Mouse (Mus musculus) cerebellum, adult 2 months (tissue): ENCODE results near the gene Aurkb.
A peak's percentile ranks its signal among the peaks of the same experiment; 100 is the strongest.

Experiments used
- CTCF ChIP-seq: fragments of 200-500 bp; IDR thresholded peaks from 2 replicates; pipeline ENCODE4 v1.5.1; 2011; ENCODE audit warnings: low read depth, mild to moderate bottlenecking, control low read depth, low read length, moderate library complexity, borderline replicate concordance; ENCODE audit not compliant: insufficient read depth
- POLR2A ChIP-seq: fragments of 200-500 bp; IDR thresholded peaks from 2 replicates; pipeline ENCODE4 v1.6.1; 2011; ENCODE audit warnings: low read length, control low read depth, borderline replicate concordance; ENCODE audit not compliant: insufficient read depth

- no peak for TF ChIP-seq CTCF
- TF ChIP-seq POLR2A: peak; percentile 19; the same call in 1 of the 2 replicates
These were observed 16.8 kb downstream of the Aurkb start for GRCm38 (mm10) chr11:69062194-69062760.
